Mouse (Mus musculus): ENCODE results near the gene Olfr463.

The Olfr463 gene

DNA sequence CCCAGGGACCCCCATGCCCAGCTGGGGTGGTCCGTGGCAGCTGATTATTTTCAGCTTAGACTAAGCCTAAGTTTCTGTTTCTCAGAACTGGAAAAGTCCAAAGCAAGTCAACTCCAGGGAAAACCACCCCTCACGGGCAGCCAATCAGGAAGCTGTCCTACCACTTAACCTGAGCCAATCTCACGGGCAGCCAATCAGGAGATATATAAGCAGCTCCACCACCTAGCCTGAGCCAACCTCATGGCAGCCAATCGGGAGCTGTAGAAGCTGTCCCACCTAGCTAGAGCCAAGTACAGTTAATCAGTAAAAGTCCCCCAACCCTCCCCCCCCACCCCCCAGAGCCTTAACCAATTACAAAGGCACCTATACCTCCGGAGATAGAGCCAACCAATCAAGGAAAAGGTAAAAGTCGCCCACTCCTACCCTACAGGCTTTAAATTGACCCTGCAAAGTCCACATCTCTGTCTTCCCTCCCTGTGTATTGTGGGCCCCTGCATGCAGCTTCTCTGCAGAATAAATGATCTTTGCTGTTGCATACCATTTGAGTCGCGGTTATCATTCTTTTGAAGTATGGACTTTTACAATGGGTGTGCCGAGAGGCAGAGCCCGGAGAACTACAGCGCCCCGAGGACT is 50.1 kb downstream of the Olfr463 start:
- no peak for DNase-seq

Data from kidney, adult 9 months (tissue).